Mouse (Mus musculus): Measurements from ENCODE around the gene Capn2. TPM values are rescaled to one million over a fixed set of nuclear protein-coding genes. Genes with fewer than 3 reads are reported as not detected.

Gene Capn2
- polyA plus RNA-seq (2012; rRNA removed) = 82.6 and 86.9 TPM in 2 replicates

DNA sequence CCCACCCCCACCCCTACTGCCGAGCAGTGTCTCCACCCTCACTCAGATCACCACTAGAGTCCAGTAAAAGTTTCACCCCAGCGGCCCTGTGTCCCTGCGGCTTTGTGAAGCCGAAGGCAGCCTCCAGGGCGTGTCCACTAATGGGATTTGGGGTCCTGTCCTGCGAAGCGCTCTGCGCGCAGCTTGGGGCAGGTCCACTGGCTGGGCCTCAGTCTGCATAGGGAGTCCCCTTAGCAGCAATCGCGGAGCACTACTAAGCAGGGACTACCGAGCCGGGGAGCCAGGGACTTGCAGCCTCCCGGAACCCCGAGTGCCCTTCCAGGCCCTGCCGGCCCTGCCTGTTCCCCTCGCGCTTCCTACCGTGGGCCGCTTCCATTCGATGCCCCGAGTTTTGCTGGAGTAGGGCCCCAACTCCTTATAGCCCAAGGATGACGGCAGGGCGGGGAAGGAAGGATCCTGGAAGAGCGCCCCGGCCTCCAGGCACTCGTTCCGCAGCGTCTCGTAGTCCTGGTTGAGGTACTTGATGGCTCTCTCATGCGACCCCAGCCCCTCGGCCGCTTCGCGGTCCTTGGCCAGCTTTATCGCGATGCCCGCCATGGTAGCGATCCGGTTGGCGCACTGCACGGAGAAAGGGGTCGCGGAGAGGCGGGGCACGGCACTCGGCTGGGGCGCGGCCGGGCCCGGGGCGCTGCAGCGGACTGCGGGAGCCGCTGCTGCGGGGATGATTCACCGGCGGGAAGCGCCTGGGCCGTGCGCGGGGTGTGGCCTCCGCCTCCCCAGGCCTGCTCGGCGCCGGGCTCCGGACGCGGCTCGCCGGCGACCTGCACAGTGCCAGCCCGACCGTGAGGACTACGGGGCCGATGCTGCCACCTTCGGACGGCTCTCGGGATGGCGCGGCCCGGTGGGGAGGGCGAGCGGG lies at the start of gene Capn2:
Capn2 (minus strand) TSS at position 851 of the 919 bp plus-strand sequence.
- H3K27me3 ChIP-seq (ENCODE audit: control insufficient read depth, insufficient read depth, low read length) = no peaks in the 10 kb centered on the region
- peak; percentile 62 for TF ChIP-seq CTCF (IDR thresholded peaks at IDR 0.05; ENCODE audit: borderline replicate concordance, insufficient read depth, low read depth, low read length)
- 0 out of 2 replicates have a peak, but pooled peaks have one; percentile 29 for TF ChIP-seq POLR2A (IDR thresholded peaks at IDR 0.05; ENCODE audit: borderline replicate concordance, insufficient read depth, low read length)
- peak within 1 kb of the TSS; percentile 85 for H3K4me3 ChIP-seq (replicated peaks; ENCODE audit: insufficient read depth, low read depth, low read length)
- H3K27ac ChIP-seq (ENCODE audit: insufficient read depth, low read length) = peak within 1 kb of the TSS; percentile 64
- DNase-seq = peak; percentile 88 to 89
- WGBS = under 1% methylated on average over 81 of the region's 84 CpGs
- H3K4me1 ChIP-seq (ENCODE audit: control insufficient read depth, insufficient read depth, low read length) = no peaks in the 10 kb centered on the region; the same call in 1 of the 2 replicates

DNA sequence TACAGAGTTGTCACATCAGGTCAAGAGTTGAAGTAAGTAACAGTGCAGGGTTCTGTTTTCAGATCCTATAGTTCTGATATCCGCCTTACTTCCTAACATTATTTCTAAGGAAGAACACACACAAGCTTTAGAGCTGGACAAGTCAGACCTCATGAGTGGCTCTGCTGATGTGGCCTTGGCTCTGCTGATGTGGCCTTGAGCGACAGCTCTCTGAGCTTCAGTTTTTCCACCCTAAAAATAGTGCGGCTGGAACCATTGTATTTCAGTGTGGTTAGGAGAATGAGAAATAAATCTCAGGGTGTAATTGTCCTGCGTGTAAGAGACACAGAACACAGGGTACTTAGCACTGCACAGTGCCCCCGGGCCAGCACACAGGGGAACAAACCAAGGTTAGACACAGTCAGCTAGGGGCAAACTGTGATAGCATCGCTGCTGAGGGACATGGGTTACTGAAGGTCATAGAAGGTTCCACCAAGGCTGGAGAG lies 48.0 kb upstream of the Capn2 start:
- H3K4me1 ChIP-seq (ENCODE audit: control insufficient read depth, insufficient read depth, low read length) = no peaks in the 10 kb centered on the region
- WGBS = 94% methylated on average over 6 of the region's 6 CpGs
- no peak for DNase-seq
- no peaks in the 10 kb centered on the region; the same call in 1 of the 2 replicates for H3K27me3 ChIP-seq (ENCODE audit: control insufficient read depth, insufficient read depth, low read length)
- H3K27ac ChIP-seq (ENCODE audit: insufficient read depth, low read length) = no peak overlapping the region
- TF ChIP-seq POLR2A (IDR thresholded peaks at IDR 0.05; ENCODE audit: borderline replicate concordance, insufficient read depth, low read length) (no peak), CTCF (IDR thresholded peaks at IDR 0.05; ENCODE audit: borderline replicate concordance, insufficient read depth, low read depth, low read length) (no peak)
- no peak overlapping the region for H3K4me3 ChIP-seq (replicated peaks; ENCODE audit: insufficient read depth, low read depth, low read length)

- TF ChIP-seq CTCF (IDR thresholded peaks at IDR 0.05; ENCODE audit: borderline replicate concordance, insufficient read depth, low read depth, low read length) (no peak), POLR2A (IDR thresholded peaks at IDR 0.05; ENCODE audit: borderline replicate concordance, insufficient read depth, low read length) (no peak)
- 66% methylated on average over 5 of the region's 5 CpGs for WGBS
- H3K4me1 ChIP-seq (ENCODE audit: control insufficient read depth, insufficient read depth, low read length) = no peaks in the 10 kb centered on the region
Observed at GRCm38 (mm10) chr1:182564408-182565120, 47.2 kb upstream of the Capn2 start, which contains the start of gene Capn8. TSS of gene Capn8 (plus strand) at chr1:182565007.

GRCm38 (mm10) chr1:182562576-182563370 lies 45.4 kb upstream of the Capn2 start:
- 48% methylated on average over 16 of the region's 16 CpGs for WGBS
- Histone ChIP-seq H3K4me3 (replicated peaks; ENCODE audit: insufficient read depth, low read depth, low read length) (no peak overlapping the region), H3K27ac (ENCODE audit: insufficient read depth, low read length) (no peak overlapping the region), H3K4me1 (ENCODE audit: control insufficient read depth, insufficient read depth, low read length) (no peaks in the 10 kb centered on the region), H3K27me3 (ENCODE audit: control insufficient read depth, insufficient read depth, low read length) (no peaks in the 10 kb centered on the region; the same call in 1 of the 2 replicates)
- TF ChIP-seq POLR2A (IDR thresholded peaks at IDR 0.05; ENCODE audit: borderline replicate concordance, insufficient read depth, low read length) (no peak), CTCF (IDR thresholded peaks at IDR 0.05; ENCODE audit: borderline replicate concordance, insufficient read depth, low read depth, low read length) (no peak)
- no peak for DNase-seq

More at GRCm38 (mm10) chr1:182564408-182565120, 47.2 kb upstream of the Capn2 start, which contains the start of gene Capn8:
- no peak for DNase-seq
- Histone ChIP-seq H3K27me3 (ENCODE audit: control insufficient read depth, insufficient read depth, low read length) (no peaks in the 10 kb centered on the region; the same call in 1 of the 2 replicates), H3K4me3 (replicated peaks; ENCODE audit: insufficient read depth, low read depth, low read length) (no peak within 1 kb of the TSS), H3K27ac (ENCODE audit: insufficient read depth, low read length) (no peak within 1 kb of the TSS)

- WGBS = 73% methylated on average over 11 of the region's 11 CpGs
- Histone ChIP-seq H3K27me3 (ENCODE audit: control insufficient read depth, insufficient read depth, low read length) (no peaks in the 10 kb centered on the region; the same call in 1 of the 2 replicates), H3K4me1 (ENCODE audit: control insufficient read depth, insufficient read depth, low read length) (no peaks in the 10 kb centered on the region), H3K4me3 (replicated peaks; ENCODE audit: insufficient read depth, low read depth, low read length) (no peak overlapping the region), H3K27ac (ENCODE audit: insufficient read depth, low read length) (no peak overlapping the region)
- DNase-seq = no peak
- TF ChIP-seq CTCF (IDR thresholded peaks at IDR 0.05; ENCODE audit: borderline replicate concordance, insufficient read depth, low read depth, low read length) (no peak), POLR2A (IDR thresholded peaks at IDR 0.05; ENCODE audit: borderline replicate concordance, insufficient read depth, low read length) (no peak)
Observed at GRCm38 (mm10) chr1:182561945-182562514, 44.6 kb upstream of the Capn2 start.

DNA sequence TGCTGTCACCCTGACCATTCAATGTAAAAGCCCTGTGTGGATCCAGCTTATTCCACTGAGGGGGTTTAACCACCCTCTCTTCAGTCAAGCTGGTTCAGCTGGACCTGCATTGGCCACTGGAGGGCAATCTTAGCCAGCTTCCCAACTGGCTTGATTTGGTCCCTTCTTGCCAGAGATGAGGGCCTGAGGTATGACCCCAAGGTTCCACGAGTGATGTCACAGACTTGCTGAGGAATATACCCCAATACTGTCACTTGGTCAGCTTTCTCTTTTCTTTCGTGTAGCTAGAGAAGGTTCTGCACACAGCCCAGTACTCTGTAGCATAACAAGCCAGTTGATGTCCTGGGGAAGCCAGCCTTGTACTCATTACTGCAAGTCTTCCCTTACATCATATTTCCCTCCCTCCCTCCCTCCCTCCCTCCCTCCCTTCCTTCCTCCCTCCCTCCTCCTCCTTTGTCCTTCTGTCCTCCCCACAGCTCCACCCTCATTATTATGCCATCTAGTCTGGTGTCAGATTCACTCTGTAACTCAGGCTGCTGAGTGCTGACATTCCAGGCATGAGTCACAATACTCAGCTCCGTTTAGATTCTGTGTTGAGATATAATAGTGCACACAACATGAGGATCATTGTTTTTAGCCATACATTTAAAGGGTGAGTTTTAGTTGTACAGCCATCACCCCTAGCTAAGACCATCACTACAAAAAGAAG lies 43.1 kb upstream of the Capn2 start:
- WGBS = 15% methylated on average over 3 of the region's 3 CpGs
- Histone ChIP-seq H3K27me3 (ENCODE audit: control insufficient read depth, insufficient read depth, low read length) (no peaks in the 10 kb centered on the region; the same call in 1 of the 2 replicates), H3K4me1 (ENCODE audit: control insufficient read depth, insufficient read depth, low read length) (no peaks in the 10 kb centered on the region), H3K4me3 (replicated peaks; ENCODE audit: insufficient read depth, low read depth, low read length) (no peak overlapping the region), H3K27ac (ENCODE audit: insufficient read depth, low read length) (no peak overlapping the region)
- no peak for TF ChIP-seq POLR2A (IDR thresholded peaks at IDR 0.05; ENCODE audit: borderline replicate concordance, insufficient read depth, low read length)
- TF ChIP-seq CTCF (IDR thresholded peaks at IDR 0.05; ENCODE audit: borderline replicate concordance, insufficient read depth, low read depth, low read length) = peak; percentile 68
- peak in 1 of 2 experiments; percentile 17 for DNase-seq

Measured in cerebellum, adult 2 months (tissue).